Mouse (Mus musculus) heart, embryonic 15.5 days (tissue): Measurements from ENCODE around the gene Osbpl2. TPM values are rescaled to one million over a fixed set of nuclear protein-coding genes. Genes with fewer than 3 reads are reported as not detected.
A peak's percentile ranks its signal among the peaks of the same experiment; 100 is the strongest.

Experiments used
- ATAC-seq: fragments of 200-750 bp; cut with Nextera tagmentation; replicated peaks from 2 replicates; pipeline ENCODE4 v1.8.0; 2017; ENCODE audit warnings: low read depth, moderate TSS enrichment; ENCODE audit not compliant: insufficient number of reproducible peaks, insufficient read depth, low FRiP score
- H3K27ac ChIP-seq: fragments of 300-500 bp; sonication (generic); 2 replicates; pipeline ENCODE4 v1.5.1; 2015; ENCODE audit warnings: mild to moderate bottlenecking, inconsistent platforms
- H3K27me3 ChIP-seq: fragments of 300-500 bp; sonication (generic); 2 replicates; pipeline ENCODE4 v1.6.1; 2015; ENCODE audit warnings: inconsistent platforms
- H3K36me3 ChIP-seq: fragments of 300-500 bp; sonication (generic); 2 replicates; pipeline ENCODE4 v1.6.1; 2015; ENCODE audit warnings: mild to moderate bottlenecking, inconsistent platforms
- H3K4me1 ChIP-seq: fragments of 300-500 bp; sonication (generic); replicated peaks from 2 replicates; pipeline ENCODE4 v1.6.1; 2015; ENCODE audit warnings: inconsistent platforms
- H3K4me2 ChIP-seq: fragments of 300-500 bp; sonication (generic); 2 replicates; pipeline ENCODE4 v1.6.1; 2015; ENCODE audit warnings: inconsistent platforms, mild to moderate bottlenecking, moderate library complexity
- H3K4me3 ChIP-seq: fragments of 300-500 bp; sonication (generic); 2 replicates; pipeline ENCODE4 v1.5.1; 2015; ENCODE audit warnings: mild to moderate bottlenecking, inconsistent platforms
- H3K9ac ChIP-seq: fragments of 300-500 bp; sonication (generic); 2 replicates; pipeline ENCODE4 v1.6.1; 2015; ENCODE audit warnings: mild to moderate bottlenecking, inconsistent platforms
- H3K9me3 ChIP-seq: fragments of 300-500 bp; sonication (generic); replicated peaks from 2 replicates; pipeline ENCODE4 v1.6.1; 2016; ENCODE audit warnings: inconsistent platforms
- WGBS: fragments of 180-500 bp; shearing (Covaris S2); methylation state at CpG from one replicate; pipeline ENCODE4 v1.1.7; 2015; ENCODE audit warnings: mixed read lengths; 5-methylcytosine and 5-hydroxymethylcytosine counted together
- polyA plus RNA-seq: library from polyadenylated mRNA; unstranded; fragments of >200 nt; fragmentation: Nextera tagmentation; extraction: Ambion mirVana; gene quantifications from 2 replicates; pipeline ENCODE4 v1.2.1, GENCODE M21; 2015

The Osbpl2 gene
- polyA plus RNA-seq, 1 experiment from 2014 or later, result 31.5 TPM

DNA sequence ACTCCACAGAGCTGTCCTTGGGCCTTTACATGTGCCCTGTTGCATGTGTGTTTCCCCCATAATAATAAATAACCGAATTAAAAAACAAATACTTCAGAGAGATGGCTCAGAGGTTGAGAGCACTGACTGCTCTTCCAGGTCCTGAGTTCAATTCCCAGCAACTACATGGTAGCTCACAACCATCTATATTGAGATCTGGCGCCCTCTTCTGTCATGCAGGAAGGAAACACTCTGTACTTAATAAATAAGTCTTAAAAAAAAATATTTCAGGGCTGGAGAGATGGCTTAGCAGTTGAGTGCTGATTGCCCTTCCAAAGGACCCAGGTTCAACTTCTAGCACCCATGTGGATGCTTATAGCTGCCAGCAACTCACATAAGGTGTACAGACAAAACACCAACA is 5.1 kb downstream of the Osbpl2 start:
- 85% methylated on average over 2 of the region's 2 CpGs for WGBS

DNA sequence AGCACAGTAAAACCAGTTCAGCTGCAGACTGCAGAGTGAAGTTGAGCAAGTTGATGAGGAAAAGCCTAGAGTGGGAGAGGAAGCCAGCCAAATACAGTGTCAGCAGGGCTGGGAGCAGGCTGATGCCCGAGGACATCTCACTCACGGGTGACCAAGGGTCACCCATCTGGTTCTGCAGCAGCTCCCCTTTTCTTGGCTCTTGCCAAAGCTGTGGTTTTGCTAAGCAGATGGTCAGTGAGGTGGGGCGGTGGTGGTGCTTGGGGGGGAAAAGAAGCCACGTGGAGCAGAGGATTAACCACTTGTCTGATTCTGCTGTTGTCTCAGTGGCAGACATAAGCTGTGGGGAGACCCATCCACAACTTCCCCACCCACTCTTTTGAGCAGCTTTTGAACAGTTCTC is 7.1 kb downstream of the Osbpl2 start:
- ATAC-seq, result no peak; the same call in 1 of the 2 replicates
- 0 out of 2 replicates have a peak overlapping the region, but pooled peaks have one; percentile 5 for H3K27ac ChIP-seq
- no peaks in the 10 kb centered on the region for H3K27me3 ChIP-seq
- H3K4me2 ChIP-seq, result no peak overlapping the region
- H3K9ac ChIP-seq, result no peak overlapping the region
- H3K36me3 ChIP-seq, result no peaks in the 10 kb centered on the region
- no peak overlapping the region for H3K4me3 ChIP-seq
- 15% methylated on average over 4 of the region's 4 CpGs for WGBS
- peaks cover 23% of the 10 kb centered on the region for H3K4me1 ChIP-seq
- H3K9me3 ChIP-seq, result no peaks in the 10 kb centered on the region

More for the DNA sequence above, 5.1 kb downstream of the Osbpl2 start:
- Histone ChIP-seq H3K4me1 (peaks cover 33% of the 10 kb centered on the region), H3K36me3 (no peaks in the 10 kb centered on the region), H3K27me3 (no peaks in the 10 kb centered on the region), H3K4me2 (no peak overlapping the region), H3K9ac (no peak overlapping the region), H3K4me3 (no peak overlapping the region), H3K27ac (no peak overlapping the region), H3K9me3 (no peaks in the 10 kb centered on the region)
- no peak for ATAC-seq

- no peak for ATAC-seq
- Histone ChIP-seq H3K4me3 (no peak overlapping the region), H3K4me1 (peaks cover 23% of the 10 kb centered on the region), H3K36me3 (no peaks in the 10 kb centered on the region), H3K27ac (no peak overlapping the region), H3K27me3 (no peaks in the 10 kb centered on the region), H3K9ac (no peak overlapping the region), H3K9me3 (no peaks in the 10 kb centered on the region), H3K4me2 (no peak overlapping the region)
- 39% methylated on average over 1 of the region's 1 CpGs for WGBS
These were observed 8.6 kb downstream of the Osbpl2 start for GRCm38 (mm10) chr2:180127675-180128074.

DNA sequence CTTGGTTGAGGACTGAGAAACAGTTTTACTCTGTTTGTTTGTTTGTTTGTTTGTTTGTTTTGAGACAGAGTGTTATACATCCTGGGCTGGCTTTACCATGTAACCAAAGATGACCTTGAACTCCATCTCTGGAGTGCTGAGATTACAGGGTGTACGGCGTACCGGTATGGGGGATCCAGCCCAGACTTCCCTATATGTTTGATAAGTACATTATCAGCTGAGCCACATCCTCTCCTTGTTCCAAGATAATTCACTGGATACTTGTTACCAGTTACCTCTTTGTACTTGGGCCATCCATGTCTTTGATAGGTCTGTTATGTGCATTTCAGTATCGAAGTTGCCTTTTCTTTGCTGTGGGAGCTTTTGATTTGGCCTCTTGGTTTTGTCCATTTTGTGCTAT is 14.1 kb downstream of the Osbpl2 start:
- no peak overlapping the region for H3K27ac ChIP-seq
- H3K9ac ChIP-seq, result no peak overlapping the region
- no peak for ATAC-seq
- no peak overlapping the region for H3K4me2 ChIP-seq
- H3K4me1 ChIP-seq, result peaks cover 10% of the 10 kb centered on the region; the same call in 1 of the 2 replicates
- no peaks in the 10 kb centered on the region for H3K36me3 ChIP-seq
- WGBS, result 68% methylated on average over 4 of the region's 4 CpGs
- H3K27me3 ChIP-seq, result no peaks in the 10 kb centered on the region
- no peaks in the 10 kb centered on the region for H3K9me3 ChIP-seq
- no peak overlapping the region for H3K4me3 ChIP-seq

GRCm38 (mm10) chr2:180133911-180134310 is 14.8 kb downstream of the Osbpl2 start:
- no peaks in the 10 kb centered on the region for H3K36me3 ChIP-seq
- H3K9me3 ChIP-seq, result no peaks in the 10 kb centered on the region
- 70% methylated on average over 3 of the region's 3 CpGs for WGBS
- H3K4me3 ChIP-seq, result no peak overlapping the region
- no peaks in the 10 kb centered on the region for H3K27me3 ChIP-seq
- no peak overlapping the region for H3K9ac ChIP-seq
- ATAC-seq, result no peak
- H3K4me2 ChIP-seq, result no peak overlapping the region
- no peak overlapping the region for H3K27ac ChIP-seq
- peaks cover 10% of the 10 kb centered on the region; the same call in 1 of the 2 replicates for H3K4me1 ChIP-seq

GRCm38 (mm10) chr2:180135414-180135813 is 16.3 kb downstream of the Osbpl2 start:
- no peak for ATAC-seq
- Histone ChIP-seq H3K4me3 (no peak overlapping the region), H3K36me3 (peaks cover 2% of the 10 kb centered on the region; the same call in 1 of the 2 replicates), H3K4me2 (no peak overlapping the region), H3K4me1 (peaks cover 10% of the 10 kb centered on the region; the same call in 1 of the 2 replicates), H3K27ac (no peak overlapping the region), H3K27me3 (no peaks in the 10 kb centered on the region), H3K9me3 (no peaks in the 10 kb centered on the region), H3K9ac (no peak overlapping the region)
- WGBS, result 56% methylated on average over 5 of the region's 5 CpGs

- no peaks in the 10 kb centered on the region for H3K9me3 ChIP-seq
- 76% methylated on average over 2 of the region's 2 CpGs for WGBS
- peaks cover 11% of the 10 kb centered on the region for H3K4me1 ChIP-seq
- H3K9ac ChIP-seq, result no peak overlapping the region
- H3K27me3 ChIP-seq, result no peaks in the 10 kb centered on the region
- no peak overlapping the region for H3K4me3 ChIP-seq
- no peak for ATAC-seq
- peaks cover 55% of the 10 kb centered on the region for H3K36me3 ChIP-seq
- no peak overlapping the region for H3K27ac ChIP-seq
- no peak overlapping the region for H3K4me2 ChIP-seq
These were observed 27.0 kb downstream of the Osbpl2 start for GRCm38 (mm10) chr2:180146091-180146490.

GRCm38 (mm10) chr2:180147379-180147778 is 28.3 kb downstream of the Osbpl2 start:
- WGBS, result 39% methylated on average over 6 of the region's 6 CpGs
- Histone ChIP-seq H3K27me3 (no peaks in the 10 kb centered on the region), H3K27ac (peak overlapping the region; percentile 67), H3K4me3 (no peak overlapping the region), H3K36me3 (peaks cover 50% of the 10 kb centered on the region), H3K9me3 (no peaks in the 10 kb centered on the region), H3K4me1 (peaks cover 11% of the 10 kb centered on the region), H3K4me2 (no peak overlapping the region), H3K9ac (no peak overlapping the region)
- no peak; the same call in 1 of the 2 replicates for ATAC-seq

- 73% methylated on average over 9 of the region's 9 CpGs for WGBS
- Histone ChIP-seq H3K9me3 (no peaks in the 10 kb centered on the region), H3K4me3 (no peak overlapping the region), H3K36me3 (peaks cover 57% of the 10 kb centered on the region), H3K9ac (no peak overlapping the region), H3K27me3 (no peaks in the 10 kb centered on the region), H3K27ac (no peak overlapping the region), H3K4me2 (no peak overlapping the region), H3K4me1 (peaks cover 11% of the 10 kb centered on the region)
- no peak for ATAC-seq
These were observed 29.4 kb downstream of the Osbpl2 start for GRCm38 (mm10) chr2:180148551-180148950.

GRCm38 (mm10) chr2:180154796-180155195 is 35.7 kb downstream of the Osbpl2 start:
- Histone ChIP-seq H3K4me2 (no peak overlapping the region), H3K9ac (no peak overlapping the region), H3K36me3 (peaks cover 70% of the 10 kb centered on the region), H3K4me1 (no peaks in the 10 kb centered on the region), H3K27me3 (no peaks in the 10 kb centered on the region), H3K9me3 (no peaks in the 10 kb centered on the region), H3K4me3 (no peak overlapping the region), H3K27ac (no peak overlapping the region)
- 78% methylated on average over 3 of the region's 3 CpGs for WGBS
- ATAC-seq, result no peak

DNA sequence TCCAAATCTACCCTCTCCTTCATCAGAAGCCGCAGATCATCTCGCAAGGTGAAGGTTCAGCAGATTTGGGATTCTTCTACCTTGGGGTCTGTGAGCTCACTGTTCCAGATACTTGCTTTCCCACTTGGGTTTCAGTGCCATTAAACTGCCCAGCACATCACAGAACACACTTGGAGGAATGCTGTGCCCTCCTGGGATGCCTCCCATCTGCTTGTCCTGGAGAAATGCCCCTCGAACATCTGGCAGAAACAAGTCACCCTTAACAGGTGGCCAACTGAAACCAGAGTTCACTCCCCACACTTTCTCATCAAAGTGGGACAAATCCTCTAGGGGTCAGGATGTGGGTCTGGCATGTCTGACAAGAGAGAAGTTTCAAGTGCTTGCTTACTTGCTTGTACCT is 39.5 kb downstream of the Osbpl2 start:
- H3K4me3 ChIP-seq, result no peak overlapping the region
- no peak overlapping the region for H3K4me2 ChIP-seq
- H3K4me1 ChIP-seq, result no peaks in the 10 kb centered on the region
- H3K27me3 ChIP-seq, result no peaks in the 10 kb centered on the region
- H3K9me3 ChIP-seq, result no peaks in the 10 kb centered on the region
- H3K27ac ChIP-seq, result no peak overlapping the region
- no peak overlapping the region for H3K9ac ChIP-seq
- H3K36me3 ChIP-seq, result peaks cover 58% of the 10 kb centered on the region
- 83% methylated on average over 3 of the region's 3 CpGs for WGBS
- ATAC-seq, result no peak

GRCm38 (mm10) chr2:180165855-180166254 is 46.7 kb downstream of the Osbpl2 start:
- 76% methylated on average over 2 of the region's 2 CpGs for WGBS
- no peak for ATAC-seq
- H3K27me3 ChIP-seq, result no peaks in the 10 kb centered on the region
- H3K4me3 ChIP-seq, result no peak overlapping the region
- H3K4me2 ChIP-seq, result no peak overlapping the region
- H3K4me1 ChIP-seq, result peaks cover 2% of the 10 kb centered on the region; the same call in 1 of the 2 replicates
- H3K9ac ChIP-seq, result no peak overlapping the region
- H3K9me3 ChIP-seq, result no peaks in the 10 kb centered on the region
- no peak overlapping the region for H3K27ac ChIP-seq
- H3K36me3 ChIP-seq, result peaks cover 7% of the 10 kb centered on the region; the same call in 1 of the 2 replicates
